Mouse (Mus musculus) G1E (cell line): ENCODE data around the gene Cfap73.

Source experiments
- CTCF ChIP-seq: IDR thresholded peaks from 2 replicates; pipeline ENCODE4 v1.5.1; 2012; ENCODE audit warnings: low read depth, low read length, inconsistent platforms, mixed read lengths
- GATA1 ChIP-seq: IDR thresholded peaks from 2 replicates; pipeline ENCODE4 v1.6.1; 2012; ENCODE audit warnings: borderline replicate concordance, low read length, inconsistent platforms, mixed read lengths
- GATA2 ChIP-seq: IDR thresholded peaks from 2 replicates; pipeline ENCODE4 v1.6.1; 2012; ENCODE audit warnings: low read depth, low read length, inconsistent platforms, borderline replicate concordance
- POLR2AphosphoS5 ChIP-seq: IDR thresholded peaks from 2 replicates; pipeline ENCODE4 v1.6.1; 2012; ENCODE audit warnings: low read depth, low read length, inconsistent platforms; ENCODE audit not compliant: insufficient replicate concordance
- TAL1 ChIP-seq: conservative IDR thresholded peaks from 2 replicates; pipeline ENCODE4 v1.6.1; 2012; ENCODE audit warnings: low read depth, low read length, inconsistent platforms, mixed read lengths

GRCm38 (mm10) chr5:120677516-120677915, 43.5 kb upstream of the Cfap73 start:
- TF ChIP-seq CTCF (no peak), GATA1 (no peak), POLR2AphosphoS5 (no peak), TAL1 (no peak), GATA2 (no peak)
